Mouse (Mus musculus) layer of hippocampus, adult 9-11 months (tissue): ENCODE measurements around the gene Samd14.

Source experiments
- DNase-seq: peaks from one replicate; pipeline ENCODE4 v3.0.0; 2022

Samd14 gene

GRCm38 (mm10) chr11:95037306-95037705 is 27.6 kb downstream of the Samd14 start:
- DNase-seq = no peak

DNA sequence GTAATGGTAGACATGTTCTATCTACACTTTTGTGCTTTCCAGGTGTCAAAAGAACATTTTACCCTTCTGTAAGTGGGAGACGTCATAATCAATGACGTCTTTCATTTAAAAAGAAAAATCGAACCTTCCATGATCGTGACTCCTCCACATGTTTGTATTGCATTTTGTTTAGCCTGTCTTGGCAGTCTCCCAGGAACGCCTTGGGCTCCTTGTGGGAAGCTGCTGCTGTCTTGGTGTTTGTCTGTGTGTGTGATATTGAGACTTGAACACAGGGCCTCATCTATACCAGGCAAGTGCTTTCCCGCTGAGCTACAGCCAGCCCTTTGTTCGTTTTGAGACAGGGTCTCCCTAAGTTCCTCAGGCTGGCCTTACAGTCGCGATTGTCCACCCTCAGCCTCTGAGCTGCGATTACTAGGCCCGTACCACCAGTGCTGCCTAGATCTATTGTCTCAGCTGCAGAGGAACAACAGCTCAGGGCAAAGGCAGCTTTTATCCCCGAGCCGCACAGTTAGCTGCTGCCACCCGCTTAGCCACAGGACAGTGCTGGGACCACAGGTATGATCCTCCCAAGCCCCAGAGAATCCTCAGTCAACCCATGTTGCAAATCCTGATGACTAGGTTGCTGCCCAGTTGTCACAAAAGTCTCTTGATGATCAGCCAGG is 28.6 kb downstream of the Samd14 start:
- DNase-seq = no peak

GRCm38 (mm10) chr11:95038818-95039655 is 29.4 kb downstream of the Samd14 start:
- no peak for DNase-seq

DNA sequence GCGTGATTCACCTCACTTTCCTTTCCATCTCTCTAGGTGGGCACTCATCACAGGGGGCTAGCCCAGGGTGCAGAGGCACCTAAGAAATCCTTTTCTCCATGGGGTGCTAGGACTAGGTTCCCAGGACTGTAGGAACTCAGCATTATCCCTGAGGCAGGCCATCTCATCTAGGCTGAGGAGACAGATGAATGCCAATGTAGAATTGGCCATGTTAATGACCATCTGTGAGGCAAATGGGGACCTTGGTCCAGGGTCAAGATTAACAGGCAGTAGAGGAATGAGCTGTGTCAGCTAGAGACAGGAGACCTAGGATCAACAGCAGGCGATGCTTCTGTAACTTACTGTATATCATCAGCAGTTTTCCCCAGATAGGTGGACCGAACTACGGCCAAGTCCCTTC is 30.1 kb downstream of the Samd14 start:
- no peak for DNase-seq

- DNase-seq = peak; percentile 51
These were observed 30.9 kb downstream of the Samd14 start for GRCm38 (mm10) chr11:95040491-95041138.

GRCm38 (mm10) chr11:95041139-95041609 is 31.5 kb downstream of the Samd14 start, which contains the start of gene Pdk2:
TSS of gene Pdk2 (minus strand) at chr11:95041354.
- peak; percentile 98 for DNase-seq

- DNase-seq = peak; percentile 81
These were observed 32.4 kb downstream of the Samd14 start for GRCm38 (mm10) chr11:95042096-95042495.

GRCm38 (mm10) chr11:95043060-95043459 is 33.4 kb downstream of the Samd14 start:
- DNase-seq = no peak

GRCm38 (mm10) chr11:95043608-95044007 is 33.9 kb downstream of the Samd14 start:
- no peak for DNase-seq

DNA sequence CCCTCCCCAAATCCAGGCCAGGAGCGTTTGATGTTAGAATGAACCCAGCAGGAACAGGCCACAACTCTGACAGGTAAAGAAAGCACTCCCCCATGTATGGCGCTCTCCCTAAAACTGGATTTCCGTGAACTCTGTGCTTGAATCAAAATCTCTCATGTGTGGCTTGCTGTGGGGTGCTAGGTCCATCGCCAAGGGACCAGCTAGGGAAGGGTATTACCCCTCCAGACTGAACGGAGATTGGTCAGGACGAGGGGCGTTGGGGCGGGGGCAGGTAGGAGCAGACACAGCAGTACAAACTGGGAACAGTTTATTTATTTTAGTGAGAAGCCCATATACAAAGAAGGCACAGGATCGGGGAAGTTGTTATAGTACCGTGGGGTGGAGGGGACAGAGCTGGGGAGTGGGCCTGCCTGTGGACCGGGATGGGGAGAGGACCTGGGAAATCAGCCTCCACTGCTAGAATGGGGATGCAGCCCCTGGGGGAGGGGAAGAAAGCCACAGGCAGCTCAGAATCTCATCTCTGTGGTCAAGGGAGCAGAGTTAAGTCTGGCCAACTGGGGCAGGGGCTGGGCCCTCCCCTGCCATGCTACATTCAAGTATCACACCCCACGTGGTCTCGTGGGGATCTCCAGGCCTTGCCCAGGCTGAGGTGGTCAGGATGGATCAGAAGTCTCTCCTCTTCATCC is 34.6 kb downstream of the Samd14 start:
- no peak for DNase-seq

GRCm38 (mm10) chr11:95046980-95047680 is 37.5 kb downstream of the Samd14 start:
- no peak for DNase-seq

GRCm38 (mm10) chr11:95053062-95053461 is 43.4 kb downstream of the Samd14 start:
- DNase-seq = no peak

- no peak for DNase-seq
These were observed 47.3 kb downstream of the Samd14 start for GRCm38 (mm10) chr11:95056768-95057501.

DNA sequence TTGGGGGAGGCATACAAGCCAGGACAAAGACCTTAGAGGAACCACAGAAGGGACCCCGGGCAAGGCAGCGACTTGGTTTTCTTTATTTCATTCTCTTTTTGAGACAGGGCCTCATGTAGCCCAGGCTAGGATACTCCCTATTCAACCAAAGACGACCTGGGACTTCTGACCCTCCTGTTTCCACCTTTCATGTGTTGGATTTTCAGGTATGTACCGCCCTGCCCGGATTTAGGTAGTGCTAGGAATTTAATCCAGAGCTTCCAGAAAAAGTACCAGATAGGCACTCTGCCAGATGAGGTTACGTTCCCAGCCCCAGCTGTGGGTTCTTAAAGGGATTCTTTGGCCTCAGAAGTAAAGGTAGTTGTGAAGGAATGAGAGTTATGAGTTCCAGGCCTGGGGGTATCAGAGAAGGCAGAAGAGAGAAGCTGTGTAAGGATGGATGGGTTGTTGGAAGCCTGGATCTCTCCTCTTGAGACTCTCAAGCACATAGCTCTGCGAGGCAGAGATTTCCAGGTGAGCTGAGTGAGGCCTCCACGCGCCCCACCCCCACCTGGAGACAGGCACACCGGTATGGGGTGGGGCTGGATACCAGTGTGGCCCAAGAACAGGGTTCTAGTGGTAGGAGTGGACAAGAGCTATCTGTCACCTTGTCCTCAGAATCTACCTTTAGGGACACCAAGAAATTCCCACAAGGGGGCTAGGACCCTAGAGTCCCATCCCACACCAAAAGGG is 59.7 kb downstream of the Samd14 start:
- DNase-seq = no peak

DNA sequence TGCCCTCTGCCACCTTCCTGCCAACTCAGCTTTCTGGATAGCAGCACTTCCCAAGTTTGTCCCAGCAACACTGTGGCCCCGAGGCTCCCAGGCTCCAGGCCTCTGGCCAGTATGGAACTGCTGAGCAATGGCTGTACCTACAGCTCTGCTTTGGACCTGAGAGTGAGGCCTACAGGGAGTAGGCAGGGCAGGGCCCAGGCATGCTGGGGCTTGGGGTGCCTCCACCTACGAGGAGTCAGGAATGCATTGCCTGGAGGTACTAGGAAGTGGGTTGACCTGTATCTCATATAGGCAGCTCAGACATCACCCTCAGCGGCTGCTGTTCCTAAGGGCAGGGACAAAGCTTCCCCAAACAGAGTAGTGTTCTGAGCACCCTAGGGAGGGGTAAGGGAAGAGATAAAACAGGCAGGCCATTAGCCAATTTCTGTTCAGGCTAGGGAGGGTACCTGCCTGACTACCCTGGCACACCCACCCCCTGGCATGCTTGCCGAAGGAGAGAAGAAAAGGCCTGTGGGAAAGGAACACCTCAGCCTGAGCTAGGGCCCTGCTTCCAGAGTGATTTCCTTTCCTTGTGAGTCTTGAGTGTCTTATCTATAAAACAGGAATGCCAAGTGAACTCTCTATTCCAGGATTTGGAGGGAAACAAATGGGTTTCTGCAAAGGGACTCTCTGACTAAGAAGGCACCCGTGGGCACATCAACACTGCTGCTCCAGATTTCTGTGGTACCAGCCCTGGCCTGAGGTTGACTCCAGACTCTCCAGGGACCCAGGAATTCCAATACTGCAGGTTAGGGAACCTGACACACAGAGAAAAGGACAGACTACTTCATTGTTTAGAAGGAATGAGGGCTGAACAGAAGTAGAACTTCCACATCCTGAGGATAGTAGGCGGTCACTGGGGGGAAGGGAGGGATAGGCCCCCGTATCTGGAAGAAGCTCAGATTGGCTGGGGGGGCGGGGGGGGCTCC is 60.7 kb downstream of the Samd14 start:
- no peak for DNase-seq

GRCm38 (mm10) chr11:95071266-95071665 is 61.6 kb downstream of the Samd14 start:
- no peak for DNase-seq

GRCm38 (mm10) chr11:95072136-95072535 is 62.5 kb downstream of the Samd14 start:
- no peak for DNase-seq

DNA sequence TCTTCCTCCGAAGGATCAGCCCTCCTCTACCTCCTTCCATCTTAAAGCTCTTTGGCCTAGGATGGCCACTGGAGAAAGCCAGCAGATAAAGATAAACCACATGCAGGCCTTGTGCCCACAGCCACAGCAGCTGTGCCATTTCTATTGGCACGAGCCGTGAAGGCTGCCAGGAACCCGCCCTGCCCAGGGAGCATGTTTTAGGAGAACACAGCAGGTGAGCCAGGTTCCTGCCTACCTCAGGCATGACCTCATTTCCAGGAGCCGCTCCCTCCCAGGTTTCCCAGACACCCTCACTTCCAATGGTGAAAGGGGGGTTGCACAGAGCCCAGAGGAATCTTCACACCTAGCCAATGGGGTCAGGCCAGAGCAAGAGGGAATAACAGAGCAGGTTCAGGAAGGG is 63.1 kb downstream of the Samd14 start:
- DNase-seq = no peak

- no peak for DNase-seq
These were observed 64.2 kb downstream of the Samd14 start for GRCm38 (mm10) chr11:95073835-95074234.

DNA sequence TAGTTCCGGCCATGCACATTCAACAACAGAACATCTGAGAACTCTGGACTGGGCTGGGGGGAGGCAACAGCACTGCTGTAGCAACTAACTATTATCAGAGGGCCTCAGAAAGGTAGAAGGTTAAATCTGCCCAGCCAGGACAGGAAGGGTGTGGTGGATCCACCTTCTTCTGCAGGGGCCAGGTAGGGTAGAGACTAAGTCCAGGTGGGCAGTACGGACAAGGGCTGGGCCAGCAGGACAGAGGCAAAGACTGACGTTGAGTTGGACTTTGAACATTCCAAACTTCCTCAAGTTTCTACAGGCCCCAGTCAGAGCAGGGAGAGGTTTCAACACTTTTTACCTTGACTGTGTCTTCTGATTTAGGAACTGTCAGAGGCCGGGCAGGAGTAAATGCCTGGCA is 65.0 kb downstream of the Samd14 start:
- no peak for DNase-seq
